Mouse (Mus musculus): ENCODE data around the gene Tm7sf3.

Gene Tm7sf3

GRCm38 (mm10) chr6:146642276-146643183 is at the start of gene Tm7sf3, which contains the start of gene Med21:
TSS of gene Tm7sf3 (minus strand) at chr6:146642824.
TSS of gene Med21 (plus strand) at chr6:146642547.
- DNase-seq: peak; percentile 98

GRCm38 (mm10) chr6:146688861-146689260 is 46.2 kb upstream of the Tm7sf3 start:
- no peak for DNase-seq

- DNase-seq: no peak
Measured at GRCm38 (mm10) chr6:146688010-146688409, 45.4 kb upstream of the Tm7sf3 start.

GRCm38 (mm10) chr6:146686463-146687196 is 44.0 kb upstream of the Tm7sf3 start:
- no peak for DNase-seq

- DNase-seq: no peak
Measured at GRCm38 (mm10) chr6:146685781-146686308, 43.2 kb upstream of the Tm7sf3 start.

GRCm38 (mm10) chr6:146683881-146684280 is 41.3 kb upstream of the Tm7sf3 start:
- no peak for DNase-seq

GRCm38 (mm10) chr6:146678136-146679070 is 35.8 kb upstream of the Tm7sf3 start:
- no peak for DNase-seq

GRCm38 (mm10) chr6:146676904-146677303 is 34.3 kb upstream of the Tm7sf3 start:
- DNase-seq: no peak

- DNase-seq: no peak
Measured at GRCm38 (mm10) chr6:146674881-146675536, 32.4 kb upstream of the Tm7sf3 start.

GRCm38 (mm10) chr6:146674420-146674819 is 31.8 kb upstream of the Tm7sf3 start:
- DNase-seq: no peak

- no peak for DNase-seq
Measured at GRCm38 (mm10) chr6:146673696-146674095, 31.1 kb upstream of the Tm7sf3 start.

GRCm38 (mm10) chr6:146672106-146672505 is 29.5 kb upstream of the Tm7sf3 start:
- DNase-seq: no peak

- DNase-seq: no peak
Measured at GRCm38 (mm10) chr6:146670956-146671855, 28.6 kb upstream of the Tm7sf3 start.

- DNase-seq: no peak
Measured at GRCm38 (mm10) chr6:146668606-146669005, 26.0 kb upstream of the Tm7sf3 start.

- DNase-seq: no peak
Measured at GRCm38 (mm10) chr6:146666811-146667210, 24.2 kb upstream of the Tm7sf3 start.

- DNase-seq: no peak
Measured at GRCm38 (mm10) chr6:146665408-146665807, 22.8 kb upstream of the Tm7sf3 start.

- no peak for DNase-seq
Measured at GRCm38 (mm10) chr6:146664917-146665316, 22.3 kb upstream of the Tm7sf3 start.

- DNase-seq: no peak
Measured at GRCm38 (mm10) chr6:146664116-146664515, 21.5 kb upstream of the Tm7sf3 start.

- DNase-seq: no peak
Measured at GRCm38 (mm10) chr6:146662679-146663078, 20.1 kb upstream of the Tm7sf3 start.

- no peak for DNase-seq
Measured at GRCm38 (mm10) chr6:146661655-146662054, 19.0 kb upstream of the Tm7sf3 start.

- no peak for DNase-seq
Measured at GRCm38 (mm10) chr6:146660591-146660990, 18.0 kb upstream of the Tm7sf3 start.

Data from cerebellum, adult 11-12 months (tissue).